Mouse (Mus musculus) ovary, adult 18-20 months (tissue): ENCODE measurements around the gene Klkb1.
A peak's percentile ranks its signal among the peaks of the same experiment; 100 is the strongest.

Experiments used
- DNase-seq: peaks from one replicate; pipeline ENCODE4 v3.0.0; 2022; ENCODE audit warnings: low spot score, mixed read lengths

The Klkb1 gene

GRCm38 (mm10) chr8:45268485-45268884 is 26.2 kb downstream of the Klkb1 start:
- no peak for DNase-seq

- peak; percentile 11 for DNase-seq
Observed at GRCm38 (mm10) chr8:45267611-45268391, 26.9 kb downstream of the Klkb1 start.

- no peak for DNase-seq
Observed at GRCm38 (mm10) chr8:45266993-45267392, 27.7 kb downstream of the Klkb1 start.

DNA sequence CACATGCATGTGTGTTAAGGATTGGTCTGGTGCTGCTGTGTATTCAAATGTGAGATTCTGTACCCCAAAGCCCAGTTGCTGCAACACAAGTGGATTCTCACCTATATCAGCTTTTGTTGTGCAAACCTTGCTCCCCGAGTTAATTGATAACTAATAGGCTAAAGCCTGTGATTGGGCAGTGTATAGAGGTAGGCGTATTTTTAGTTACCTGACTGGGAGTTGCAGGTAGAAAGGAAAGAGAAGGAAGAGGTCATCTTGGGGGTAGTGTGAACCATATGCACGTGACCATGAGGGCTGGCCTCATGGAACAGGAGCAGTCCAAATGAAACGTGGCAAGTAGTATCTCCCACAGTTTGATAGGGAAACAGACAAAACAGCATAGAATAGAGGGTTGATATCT is 29.7 kb downstream of the Klkb1 start:
- DNase-seq: no peak

DNA sequence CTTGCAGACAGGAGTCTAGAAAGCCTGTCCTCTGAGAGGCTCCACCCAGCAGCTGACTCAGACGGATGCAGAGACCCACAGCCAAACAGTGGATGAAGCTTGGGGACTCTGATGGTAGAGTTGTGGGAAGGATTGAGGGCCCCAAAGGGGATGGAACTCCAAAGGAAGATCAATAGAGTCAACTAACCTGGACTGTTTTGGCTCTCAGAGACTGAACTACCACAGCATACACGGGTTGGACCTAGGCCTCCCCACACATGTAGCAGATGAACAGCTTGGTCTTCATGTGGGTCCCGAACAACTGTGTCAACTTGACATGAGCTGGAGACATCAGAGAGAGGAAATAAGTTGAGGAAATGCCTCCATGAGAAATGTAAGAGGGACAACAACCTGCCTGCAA is 31.8 kb downstream of the Klkb1 start:
- no peak for DNase-seq

GRCm38 (mm10) chr8:45261920-45262319 is 32.7 kb downstream of the Klkb1 start, which contains the start of gene F11:
TSS of gene F11 (minus strand) at chr8:45262031.
- DNase-seq: no peak

DNA sequence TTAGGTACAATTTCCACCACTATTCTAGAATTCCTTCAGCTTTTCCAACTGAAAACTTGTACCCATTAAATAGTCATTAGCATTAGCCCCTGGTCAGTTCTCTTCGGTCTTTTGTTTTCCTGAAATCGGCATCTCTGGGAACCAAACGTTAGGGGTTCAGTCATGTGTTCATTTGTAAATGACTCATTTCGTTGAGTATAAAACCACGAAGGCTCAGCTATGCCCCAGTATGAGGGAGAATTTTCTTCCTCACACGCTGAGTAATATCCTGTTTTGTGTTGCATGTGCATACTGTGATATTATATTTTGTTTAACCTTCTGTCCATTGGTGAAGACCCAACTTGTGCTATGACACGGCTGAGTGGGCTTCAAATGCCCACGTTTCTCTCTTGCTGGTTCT is 36.2 kb downstream of the Klkb1 start:
- DNase-seq: no peak

GRCm38 (mm10) chr8:45255040-45255439 is 39.6 kb downstream of the Klkb1 start:
- DNase-seq: no peak

- DNase-seq: no peak
Observed at GRCm38 (mm10) chr8:45254194-45254842, 40.3 kb downstream of the Klkb1 start.

- DNase-seq: no peak
Observed at GRCm38 (mm10) chr8:45253586-45253985, 41.1 kb downstream of the Klkb1 start.

GRCm38 (mm10) chr8:45253111-45253510 is 41.5 kb downstream of the Klkb1 start:
- DNase-seq: no peak

DNA sequence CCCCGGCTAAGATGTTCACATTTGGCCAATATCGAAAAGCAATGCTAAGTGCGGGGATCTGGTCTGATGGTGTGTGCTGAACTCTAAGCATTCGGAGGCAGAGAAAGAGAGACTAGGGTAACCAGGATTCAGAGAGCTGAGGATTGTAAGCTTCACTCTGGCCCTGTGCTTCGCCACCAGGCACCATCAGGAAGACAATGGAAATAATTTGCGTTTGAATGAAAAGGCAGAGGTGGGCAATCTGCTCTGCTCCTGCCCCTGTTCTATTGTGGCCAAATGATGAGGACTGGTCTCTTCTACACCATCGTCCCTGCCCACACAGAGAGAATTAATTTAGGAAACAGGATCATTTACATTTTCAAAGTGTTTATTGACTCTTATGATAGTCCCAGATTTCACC is 48.4 kb downstream of the Klkb1 start:
- no peak for DNase-seq

DNA sequence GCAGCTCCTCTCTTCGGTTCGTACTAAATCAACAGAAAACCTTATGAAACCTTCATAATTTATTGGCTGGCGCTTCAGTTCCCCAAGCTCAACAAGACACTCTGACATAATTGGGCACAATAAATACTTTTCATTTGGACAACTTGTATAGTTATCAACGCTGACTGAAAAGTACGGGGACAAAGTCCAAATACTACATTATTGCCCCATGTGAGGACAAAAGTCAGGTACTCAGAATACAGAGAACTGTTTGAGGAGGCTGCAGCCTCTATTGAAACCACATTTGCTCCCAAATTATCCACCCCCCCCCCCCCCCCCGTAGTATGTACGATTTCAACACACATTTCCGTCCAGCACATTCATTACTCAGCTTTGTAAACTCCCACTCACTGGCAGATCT is 55.3 kb downstream of the Klkb1 start:
- DNase-seq: no peak

GRCm38 (mm10) chr8:45238282-45238681 is 56.4 kb downstream of the Klkb1 start:
- DNase-seq: no peak

DNA sequence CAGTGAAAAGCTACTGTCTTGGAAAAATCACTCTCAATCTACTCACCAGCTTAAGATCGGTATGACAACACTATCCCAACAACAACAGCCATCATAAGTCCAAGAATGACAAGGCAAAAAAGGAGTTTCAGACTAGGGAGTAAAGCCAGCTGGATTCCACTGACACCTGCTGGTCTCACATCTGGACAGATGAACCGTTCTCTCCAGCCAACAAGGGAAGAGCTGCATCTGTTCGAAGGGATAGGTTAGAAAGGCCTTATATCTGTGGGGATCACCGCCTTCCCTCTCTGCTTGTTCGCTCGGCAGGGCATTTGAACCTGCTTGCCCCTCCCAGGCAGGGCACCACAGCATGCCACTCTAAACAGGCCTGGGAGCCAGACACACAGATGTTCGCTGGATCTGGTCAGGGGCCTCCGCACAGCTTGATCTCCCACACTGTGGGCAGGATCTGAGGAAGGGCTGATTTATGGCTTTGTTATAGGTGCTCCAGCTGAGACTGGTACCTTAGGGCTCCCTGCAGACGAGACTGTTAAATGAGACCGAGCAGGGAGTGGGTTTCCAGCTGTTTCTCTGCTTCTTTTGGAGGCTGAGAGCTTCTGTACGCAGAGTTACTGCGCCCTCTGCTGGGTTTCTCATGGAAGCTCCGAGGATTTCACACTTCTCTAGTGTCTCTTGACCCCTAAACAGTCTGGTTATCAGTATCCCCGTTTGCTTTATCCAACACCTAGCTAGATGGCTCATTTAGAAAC is 58.3 kb downstream of the Klkb1 start:
- DNase-seq: no peak

DNA sequence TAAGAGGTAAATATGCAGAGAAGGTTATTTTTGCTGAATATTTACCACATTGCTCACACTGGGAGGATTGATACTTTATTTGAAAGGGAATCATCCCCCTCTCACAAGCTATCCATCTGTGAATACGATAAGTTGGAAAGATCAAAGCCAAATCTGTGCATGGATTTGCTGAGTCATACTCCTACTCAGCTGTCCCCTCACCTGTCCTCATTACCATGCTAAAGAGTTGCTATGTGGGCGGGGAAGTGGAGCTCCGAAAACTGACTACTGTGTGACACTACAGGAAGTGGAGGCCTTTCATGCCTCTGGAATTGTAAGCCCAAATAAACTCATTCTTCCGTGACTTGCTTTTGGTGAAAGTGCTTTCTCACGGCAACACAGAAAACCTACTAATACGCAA is 59.4 kb downstream of the Klkb1 start:
- no peak for DNase-seq

- DNase-seq: no peak
Observed at GRCm38 (mm10) chr8:45233256-45233655, 61.4 kb downstream of the Klkb1 start.
